Mouse (Mus musculus): ENCODE results near the gene Cnr1.

GRCm38 (mm10) chr4:33893841-33894240, 30.6 kb upstream of the Cnr1 start:
- no peak for TF ChIP-seq GATA1 (IDR thresholded peaks at IDR 0.05; ENCODE audit: low read depth, low read length)
- no peak for TF ChIP-seq CTCF (IDR thresholded peaks at IDR 0.05 in 2 of 3, conservative IDR thresholded peaks at IDR 0.05 in 1 of 3; ENCODE audit: control insufficient read depth in 1 of 3, insufficient read depth in 1 of 3, low read depth in 2 of 3, low read length in 3 of 3, poor library complexity in 1 of 3, severe bottlenecking in 1 of 3)
